Mouse (Mus musculus) retina, adult 2 months (tissue): ENCODE data around the gene Mrc2.

Source experiments
- DNase-seq: peaks from one replicate; pipeline ENCODE4 v3.0.0-alpha.2; 2012; ENCODE audit warnings: low read depth, low spot score

Gene Mrc2

GRCm38 (mm10) chr11:105311291-105311975, 19.0 kb downstream of the Mrc2 start:
- DNase-seq = no peak

GRCm38 (mm10) chr11:105312311-105312942, 20.0 kb downstream of the Mrc2 start:
- DNase-seq = no peak

DNA sequence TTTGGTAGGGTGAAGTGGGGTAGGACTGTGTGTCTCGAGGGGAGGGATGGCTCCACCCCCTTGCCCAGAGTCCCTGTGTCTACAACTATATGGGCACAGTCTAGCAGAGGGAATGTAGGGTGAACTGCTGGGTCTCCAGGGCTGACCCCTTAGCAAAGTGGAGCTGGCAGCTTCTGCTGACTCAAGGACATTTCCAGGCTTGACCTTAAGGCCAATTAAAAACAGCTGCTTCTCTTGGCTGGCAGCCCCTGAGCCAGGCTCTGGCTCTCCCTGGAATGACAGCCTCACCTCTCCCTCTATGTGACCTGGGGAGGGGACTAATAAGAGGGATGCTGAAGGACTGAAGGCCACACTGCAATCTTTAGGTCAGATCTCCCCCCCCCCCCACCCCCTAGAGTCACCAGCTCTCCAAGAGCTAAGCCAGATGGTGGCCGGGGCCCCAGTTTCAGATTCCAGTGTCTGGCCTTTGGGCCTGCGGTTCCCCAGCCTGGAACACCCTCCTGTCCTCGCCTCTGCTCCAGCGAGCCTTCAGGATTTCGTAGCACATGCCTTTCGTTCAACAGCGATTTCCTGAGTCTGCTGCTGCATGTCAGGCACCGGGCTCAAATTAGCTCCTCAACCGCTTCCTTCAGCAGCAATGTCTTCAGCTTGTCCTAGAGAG, 20.7 kb downstream of the Mrc2 start:
- no peak for DNase-seq

DNA sequence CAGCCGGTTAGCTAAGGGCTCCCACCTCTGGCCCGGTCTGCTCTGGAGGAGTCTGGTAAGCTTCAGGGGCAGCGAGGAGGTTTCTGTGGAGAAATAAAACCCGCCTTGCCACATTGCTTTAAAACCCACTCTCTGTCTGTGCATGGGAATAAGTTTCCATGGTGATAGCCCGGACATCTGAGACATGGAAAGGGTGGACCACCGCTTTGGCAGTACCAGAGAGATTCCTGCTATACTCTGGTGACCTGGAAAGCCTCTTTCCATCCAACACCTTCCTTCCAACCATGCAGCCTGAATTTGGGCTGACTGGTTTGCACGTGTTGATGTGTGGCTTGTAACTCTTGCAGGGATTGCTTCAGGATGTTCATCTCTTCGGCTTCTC, 21.2 kb downstream of the Mrc2 start:
- DNase-seq = no peak

DNA sequence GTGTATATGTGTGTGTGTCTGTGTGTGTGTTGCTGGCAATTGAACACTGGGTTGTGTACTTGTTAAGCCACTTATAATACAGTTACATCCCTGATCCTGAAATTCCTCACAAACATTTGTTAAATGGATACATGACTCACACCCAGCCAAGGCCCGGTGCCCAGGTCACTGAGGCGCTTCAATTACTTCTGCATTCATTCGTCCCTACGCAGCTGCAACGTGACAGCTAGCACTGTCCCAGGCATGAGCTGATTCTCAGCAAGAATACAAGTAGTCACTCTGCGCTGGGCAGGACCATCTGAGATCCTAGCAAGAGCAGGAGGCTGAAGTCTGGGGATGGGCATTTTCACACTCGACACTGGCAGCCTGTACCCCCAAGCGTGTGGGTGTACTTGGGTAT, 22.9 kb downstream of the Mrc2 start:
- no peak for DNase-seq

- no peak for DNase-seq
Observed at GRCm38 (mm10) chr11:105316121-105316520, 23.7 kb downstream of the Mrc2 start.

- DNase-seq = no peak
Observed at GRCm38 (mm10) chr11:105317769-105318168, 25.3 kb downstream of the Mrc2 start.

DNA sequence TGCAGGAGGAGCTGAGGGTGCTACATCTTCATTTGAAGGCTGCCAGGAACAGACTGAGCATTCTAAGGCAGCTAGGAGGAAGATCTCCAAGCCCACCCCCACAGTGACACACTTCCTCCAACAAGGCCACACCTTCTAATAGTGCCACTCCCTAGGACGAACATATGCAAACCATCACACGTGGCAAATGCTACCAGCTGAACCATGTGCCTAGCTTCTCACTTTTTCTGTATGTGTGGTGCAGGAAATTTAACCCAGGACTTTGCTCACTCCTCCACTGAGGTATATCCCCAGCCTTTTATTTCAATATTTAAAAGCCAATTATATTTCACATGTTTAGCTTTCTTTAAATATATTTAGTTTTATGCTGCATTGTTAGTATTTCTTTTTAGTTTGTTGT, 28.6 kb downstream of the Mrc2 start:
- DNase-seq = no peak

GRCm38 (mm10) chr11:105323530-105323929, 31.1 kb downstream of the Mrc2 start:
- DNase-seq = no peak

- peak; percentile 60 for DNase-seq
Observed at GRCm38 (mm10) chr11:105327101-105327500, 34.7 kb downstream of the Mrc2 start.

DNA sequence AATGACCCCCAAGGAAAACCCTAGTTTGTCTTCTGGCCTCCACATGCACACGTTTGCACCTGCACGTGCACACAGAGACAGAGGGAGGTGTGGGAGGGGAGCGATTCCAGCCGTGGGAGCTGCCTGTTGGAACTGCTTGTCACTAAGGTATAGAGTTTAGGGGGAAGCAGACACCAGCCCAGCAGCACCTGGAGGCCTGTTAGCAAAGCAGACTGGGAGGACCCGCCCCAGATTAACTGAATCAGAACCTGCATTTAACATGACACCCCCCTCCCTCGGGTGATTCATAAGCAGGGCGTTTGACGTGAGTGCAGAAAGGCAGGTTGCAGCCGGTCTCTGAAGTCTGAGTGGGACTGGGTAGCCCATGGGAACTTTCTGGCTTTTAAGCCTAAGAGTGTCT, 37.5 kb downstream of the Mrc2 start:
- no peak for DNase-seq

DNA sequence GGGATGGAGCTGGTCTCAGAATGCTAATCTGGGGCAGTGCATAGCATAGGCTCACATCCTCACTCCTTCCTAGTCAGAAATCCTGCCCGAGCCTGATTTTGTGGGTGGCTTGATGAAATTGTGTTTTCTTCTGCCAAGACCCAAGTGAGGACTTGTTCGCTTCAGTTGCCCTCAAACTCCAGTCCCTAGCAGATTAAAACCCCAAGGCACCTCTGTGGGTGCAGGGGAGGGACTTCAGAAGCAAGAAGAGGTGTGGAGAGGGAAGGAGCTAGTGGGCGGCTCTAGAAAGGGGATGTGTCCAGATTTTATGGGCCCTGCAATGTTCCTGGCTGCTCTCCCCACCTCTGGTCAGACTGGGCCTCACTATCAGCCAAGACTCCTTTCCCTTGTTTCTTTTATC, 38.7 kb downstream of the Mrc2 start:
- no peak for DNase-seq

DNA sequence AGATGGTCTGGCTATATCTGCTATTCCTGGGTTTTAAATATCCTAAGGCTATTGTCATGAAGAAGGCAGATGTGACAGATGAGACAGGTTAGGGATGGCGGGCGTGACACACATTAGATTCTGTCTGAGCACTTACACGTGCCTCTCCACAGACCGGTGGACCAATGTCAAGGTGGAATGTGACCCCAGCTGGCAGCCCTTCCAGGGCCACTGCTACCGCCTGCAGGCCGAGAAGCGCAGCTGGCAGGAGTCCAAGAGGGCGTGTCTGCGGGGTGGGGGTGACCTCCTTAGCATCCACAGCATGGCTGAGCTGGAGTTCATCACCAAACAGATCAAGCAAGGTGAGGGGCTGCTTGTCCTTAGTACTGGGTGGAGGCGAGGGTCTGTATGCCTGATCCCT, 39.3 kb downstream of the Mrc2 start:
- DNase-seq = no peak

DNA sequence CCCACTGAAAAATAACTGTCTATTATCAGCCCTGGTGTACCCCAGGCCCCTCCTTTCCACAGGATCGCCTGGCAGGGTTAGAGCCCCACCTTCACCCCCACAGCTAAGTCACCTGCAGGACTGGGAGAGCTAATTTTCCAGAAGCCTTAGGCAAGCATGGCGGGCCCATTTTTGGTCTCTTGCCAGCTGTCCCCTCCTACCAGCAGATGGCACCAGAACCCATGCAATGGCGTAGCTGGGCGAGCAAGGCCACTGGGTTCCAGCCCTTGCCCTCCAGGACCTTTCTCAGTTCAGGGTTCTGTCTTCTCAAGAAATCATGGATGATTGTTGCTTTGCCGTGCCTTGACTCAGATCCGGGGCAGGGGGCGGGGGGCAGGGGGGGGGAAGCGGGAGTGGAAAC, 40.0 kb downstream of the Mrc2 start:
- peak; percentile 22 for DNase-seq

DNA sequence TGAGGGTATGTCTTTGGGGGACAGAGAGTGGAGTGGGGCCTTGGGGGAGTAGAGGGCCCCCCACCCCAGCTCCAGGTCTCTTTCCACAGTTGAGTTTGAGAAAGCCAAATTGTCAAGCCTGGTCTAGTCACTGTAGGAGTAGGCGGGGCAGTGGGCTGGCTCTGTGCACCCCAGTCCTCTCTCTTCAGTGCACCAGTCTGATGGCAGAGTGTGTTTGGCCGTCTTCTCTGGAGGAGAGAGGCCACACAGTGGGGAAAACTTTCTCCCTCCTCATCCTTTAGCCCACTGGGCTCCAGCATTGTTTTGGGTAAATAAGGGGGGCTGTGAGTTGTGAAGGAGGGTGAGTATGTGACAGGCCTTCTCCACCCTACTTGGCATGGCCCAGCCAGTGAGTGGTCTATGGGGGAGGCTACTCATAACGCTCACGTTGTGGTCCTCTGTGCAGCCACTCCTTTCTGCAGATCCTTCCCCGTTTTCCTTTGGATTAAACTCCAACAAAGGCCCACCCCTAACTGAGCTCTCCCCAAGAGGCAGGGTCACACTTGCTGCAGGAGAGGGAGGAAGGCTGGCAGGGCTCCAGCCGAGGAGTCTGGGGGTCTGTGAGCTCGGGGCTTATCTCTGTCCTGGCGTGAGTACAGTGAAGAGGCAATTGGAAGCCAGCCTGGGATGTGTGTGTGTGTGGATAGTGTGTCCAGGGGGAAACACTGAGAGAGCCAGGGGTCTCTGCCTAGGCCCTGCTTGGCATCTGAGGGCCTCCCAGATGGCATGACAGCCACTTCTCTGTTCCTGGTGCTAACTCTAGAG, 41.6 kb downstream of the Mrc2 start:
- DNase-seq = no peak

GRCm38 (mm10) chr11:105338596-105339390, 46.4 kb downstream of the Mrc2 start:
- no peak for DNase-seq

DNA sequence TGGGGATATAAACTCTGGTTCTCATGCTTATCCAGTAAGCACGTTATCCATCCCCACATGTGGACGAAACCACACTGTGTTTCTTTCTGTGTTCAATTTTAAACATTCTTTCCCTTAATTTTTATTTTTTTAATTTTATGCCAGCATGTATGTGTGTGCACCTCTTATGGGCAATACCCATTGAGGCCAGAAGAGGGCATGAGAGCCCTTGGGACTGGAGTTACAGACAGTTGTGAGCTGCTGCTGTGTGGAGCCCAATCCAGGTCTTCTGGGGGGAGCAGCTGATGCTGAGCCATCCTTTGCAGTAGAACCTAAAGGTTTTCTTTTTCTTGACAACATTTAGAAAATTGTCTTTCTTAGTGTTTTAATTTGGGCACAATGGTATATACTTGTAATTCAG, 52.8 kb downstream of the Mrc2 start:
- no peak for DNase-seq

- no peak for DNase-seq
Observed at GRCm38 (mm10) chr11:105347162-105348161, 55.0 kb downstream of the Mrc2 start.

- DNase-seq = no peak
Observed at GRCm38 (mm10) chr11:105348495-105348982, 56.1 kb downstream of the Mrc2 start.

GRCm38 (mm10) chr11:105349780-105350324, 57.4 kb downstream of the Mrc2 start:
- no peak for DNase-seq
